Mouse (Mus musculus) G1E (cell line): Measurements from ENCODE around the gene Psmd13.

Experiments
- CTCF ChIP-seq: IDR thresholded peaks from 2 replicates; pipeline ENCODE4 v1.5.1; 2012; ENCODE audit warnings: low read depth, low read length, inconsistent platforms, mixed read lengths
- GATA2 ChIP-seq: IDR thresholded peaks from 2 replicates; pipeline ENCODE4 v1.6.1; 2012; ENCODE audit warnings: low read depth, low read length, inconsistent platforms, borderline replicate concordance
- POLR2AphosphoS5 ChIP-seq: IDR thresholded peaks from 2 replicates; pipeline ENCODE4 v1.6.1; 2012; ENCODE audit warnings: low read depth, low read length, inconsistent platforms; ENCODE audit not compliant: insufficient replicate concordance
- TAL1 ChIP-seq: conservative IDR thresholded peaks from 2 replicates; pipeline ENCODE4 v1.6.1; 2012; ENCODE audit warnings: low read depth, low read length, inconsistent platforms, mixed read lengths

DNA sequence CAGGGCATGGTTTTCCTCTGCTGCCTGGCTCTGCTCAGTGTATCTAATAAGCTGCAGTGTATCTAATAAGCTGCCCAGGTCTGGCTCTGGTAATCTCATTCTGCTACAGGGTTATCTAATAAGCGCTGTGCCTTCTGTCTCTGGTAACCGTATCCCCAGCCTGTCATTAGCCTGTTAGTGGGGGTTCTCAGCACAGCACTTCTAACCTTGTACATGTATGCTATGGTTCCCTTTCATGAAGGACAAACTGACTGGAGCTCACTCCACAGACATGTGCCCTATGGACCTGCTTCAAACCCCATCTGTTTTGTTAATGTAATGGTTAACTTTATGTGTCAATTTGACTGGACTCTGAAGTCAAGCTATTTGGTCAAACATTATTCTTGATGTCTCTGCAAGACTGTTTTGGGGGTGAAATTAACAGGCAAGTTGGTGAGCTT lies 23.9 kb downstream of the Psmd13 start:
- no peak for TF ChIP-seq CTCF
- TF ChIP-seq GATA2, result no peak
- TF ChIP-seq TAL1, result no peak
- no peak for TF ChIP-seq POLR2AphosphoS5
